Mouse (Mus musculus) myocyte (in vitro differentiated cells): ENCODE measurements around the gene Man1b1. TPM values are rescaled to one million over a fixed set of nuclear protein-coding genes. Genes with fewer than 3 reads are reported as not detected.
A peak's percentile ranks its signal among the peaks of the same experiment; 100 is the strongest.

Experiments
- H3K27me3 ChIP-seq: one replicate; pipeline ENCODE4 v1.6.1; 2011; ENCODE audit not compliant: control insufficient read depth, insufficient read depth, insufficient read length
- H3K36me3 ChIP-seq: one replicate; pipeline ENCODE4 v1.6.1; 2011; ENCODE audit not compliant: control insufficient read depth, insufficient read depth
- H3K4me2 ChIP-seq: one replicate; pipeline ENCODE4 v1.6.1; 2011; ENCODE audit warnings: low read depth, control low read depth
- H3K4me3 ChIP-seq: one replicate; pipeline ENCODE4 v1.5.1; 2011; ENCODE audit warnings: mild to moderate bottlenecking, control low read depth, moderate library complexity
- H3K79me2 ChIP-seq: one replicate; pipeline ENCODE4 v1.6.1; 2011; ENCODE audit not compliant: control insufficient read depth, insufficient read depth
- H3ac ChIP-seq: one replicate; pipeline ENCODE4 v1.6.1; 2011; ENCODE audit not compliant: control insufficient read depth, insufficient read length
- CEBPB ChIP-seq: IDR thresholded peaks from 2 replicates; pipeline ENCODE4 v1.6.1; 2011; ENCODE audit warnings: mild to moderate bottlenecking, moderate library complexity; ENCODE audit not compliant: poor library complexity, insufficient read depth, severe bottlenecking
- E2F4 ChIP-seq: IDR thresholded peaks from one replicate; pipeline ENCODE4 v1.6.1; 2011; ENCODE audit warnings: mild to moderate bottlenecking, control low read depth, moderate library complexity; ENCODE audit not compliant: insufficient read depth
- MAX ChIP-seq: IDR thresholded peaks from one replicate; pipeline ENCODE4 v1.6.1; 2011; ENCODE audit warnings: low read depth, mild to moderate bottlenecking, control low read depth
- MYOD1 ChIP-seq, 3 experiments: IDR thresholded peaks; one replicate each; pipeline ENCODE4 v1.6.1; 2011; ENCODE audit warnings: control low read depth in 2 of 3, low read depth in 2 of 3, mild to moderate bottlenecking in 2 of 3, moderate library complexity in 1 of 3; ENCODE audit not compliant: insufficient read length in 2 of 3, control insufficient read depth in 1 of 3
- MYOG ChIP-seq, 3 experiments: IDR thresholded peaks; one replicate each; pipeline ENCODE4 v1.6.1; 2011; ENCODE audit warnings: control low read depth in 2 of 3, low read depth in 2 of 3, mild to moderate bottlenecking in 2 of 3; ENCODE audit not compliant: insufficient read length in 2 of 3, control insufficient read depth in 1 of 3, insufficient read depth in 1 of 3
- POLR2A ChIP-seq: IDR thresholded peaks from one replicate; pipeline ENCODE4 v1.6.1; 2011; ENCODE audit warnings: low read depth, mild to moderate bottlenecking, control low read depth, moderate library complexity; ENCODE audit not compliant: insufficient read length
- POLR2AphosphoS2 ChIP-seq: IDR thresholded peaks from one replicate; pipeline ENCODE4 v1.6.1; 2011; ENCODE audit warnings: low read depth, control low read depth; ENCODE audit not compliant: insufficient read length
- REST ChIP-seq: IDR thresholded peaks from one replicate; pipeline ENCODE4 v1.6.1; 2011; ENCODE audit warnings: mild to moderate bottlenecking, control low read depth, moderate library complexity; ENCODE audit not compliant: insufficient read depth, insufficient read length
- SRF ChIP-seq: IDR thresholded peaks from one replicate; pipeline ENCODE4 v1.6.1; 2011; ENCODE audit warnings: low read depth; ENCODE audit not compliant: control insufficient read depth, insufficient read length
- TCF12 ChIP-seq: IDR thresholded peaks from one replicate; pipeline ENCODE4 v1.6.1; 2011; ENCODE audit warnings: mild to moderate bottlenecking, control low read depth; ENCODE audit not compliant: poor library complexity, insufficient read depth, severe bottlenecking
- TCF3 ChIP-seq: IDR thresholded peaks from one replicate; pipeline ENCODE4 v1.6.1; 2011; ENCODE audit warnings: low read depth, control low read depth; ENCODE audit not compliant: insufficient read length
- USF1 ChIP-seq: IDR thresholded peaks from one replicate; pipeline ENCODE4 v1.6.1; 2011; ENCODE audit warnings: low read depth, mild to moderate bottlenecking, control low read depth, moderate library complexity
- polyA plus RNA-seq: library from polyadenylated mRNA; unstranded; fragments of >200 nt; fragmentation: generic; extraction: Trizol; gene quantifications from one replicate; pipeline ENCODE4 v1.2.1, GENCODE M21; 2012; ENCODE audit warnings: missing spikeins

Man1b1 gene
- polyA plus RNA-seq, 1 experiment = 46.3 TPM

- H3K27me3 ChIP-seq = no peaks in the 10 kb centered on the region
- TF ChIP-seq POLR2A (no peak), MAX (no peak), USF1 (no peak), CEBPB (no peak), MYOG (IDR thresholded peaks at IDR 0.05; ENCODE audit: control insufficient read depth in 1 of 3, insufficient read depth in 1 of 3, insufficient read length in 2 of 3, low read depth in 2 of 3) (no peak), E2F4 (no peak), REST (no peak), SRF (no peak), TCF12 (no peak), MYOD1 (IDR thresholded peaks at IDR 0.05; ENCODE audit: control insufficient read depth in 1 of 3, insufficient read length in 2 of 3, low read depth in 2 of 3) (no peak), TCF3 (no peak), POLR2AphosphoS2 (no peak)
- H3K79me2 ChIP-seq = no peaks in the 10 kb centered on the region
- H3K36me3 ChIP-seq = peaks cover 3% of the 10 kb centered on the region
- no peak overlapping the region for H3ac ChIP-seq
- H3K4me3 ChIP-seq = no peak overlapping the region
- no peak overlapping the region for H3K4me2 ChIP-seq
Observed at GRCm38 (mm10) chr2:25359848-25360247, 27.7 kb downstream of the Man1b1 start.

GRCm38 (mm10) chr2:25363478-25364178, 31.5 kb downstream of the Man1b1 start:
- Histone ChIP-seq H3K4me3 (peak overlapping the region; percentile 43), H3K4me2 (peak overlapping the region; percentile 94), H3K79me2 (no peaks in the 10 kb centered on the region), H3ac (no peak overlapping the region), H3K36me3 (peaks cover 3% of the 10 kb centered on the region), H3K27me3 (no peaks in the 10 kb centered on the region)
- TF ChIP-seq USF1 = no peak
- TF ChIP-seq E2F4 = no peak
- TF ChIP-seq MYOG (IDR thresholded peaks at IDR 0.05; ENCODE audit: control insufficient read depth in 1 of 3, insufficient read depth in 1 of 3, insufficient read length in 2 of 3, low read depth in 2 of 3) = peak in 2 of 3 experiments; percentile 65 to 88
- TF ChIP-seq POLR2AphosphoS2 = no peak
- TF ChIP-seq TCF3 = peak; percentile 22
- no peak for TF ChIP-seq POLR2A
- peak in 2 of 3 experiments; percentile 51 to 88 for TF ChIP-seq MYOD1 (IDR thresholded peaks at IDR 0.05; ENCODE audit: control insufficient read depth in 1 of 3, insufficient read length in 2 of 3, low read depth in 2 of 3)
- no peak for TF ChIP-seq SRF
- TF ChIP-seq CEBPB = no peak
- no peak for TF ChIP-seq MAX
- TF ChIP-seq REST = no peak

GRCm38 (mm10) chr2:25364313-25364712, 32.2 kb downstream of the Man1b1 start:
- peak overlapping the region; percentile 94 for H3K4me2 ChIP-seq
- TF ChIP-seq TCF12 (no peak), TCF3 (no peak), USF1 (no peak), MYOG (IDR thresholded peaks at IDR 0.05; ENCODE audit: control insufficient read depth in 1 of 3, insufficient read depth in 1 of 3, insufficient read length in 2 of 3, low read depth in 2 of 3) (no peak), POLR2A (no peak), POLR2AphosphoS2 (no peak), REST (no peak)
- peak overlapping the region; percentile 43 for H3K4me3 ChIP-seq
- no peaks in the 10 kb centered on the region for H3K27me3 ChIP-seq
- H3ac ChIP-seq = no peak overlapping the region
- no peaks in the 10 kb centered on the region for H3K79me2 ChIP-seq
- H3K36me3 ChIP-seq = peaks cover 3% of the 10 kb centered on the region

- H3K4me3 ChIP-seq = peak overlapping the region; percentile 43
- peak overlapping the region; percentile 17 for H3ac ChIP-seq
- peak overlapping the region; percentile 94 for H3K4me2 ChIP-seq
- no peak for TF ChIP-seq E2F4
- no peak for TF ChIP-seq SRF
- no peak for TF ChIP-seq POLR2AphosphoS2
- no peak for TF ChIP-seq TCF3
- TF ChIP-seq REST = no peak
- TF ChIP-seq MYOD1 (IDR thresholded peaks at IDR 0.05; ENCODE audit: control insufficient read depth in 1 of 3, insufficient read length in 2 of 3, low read depth in 2 of 3) = no peak
- TF ChIP-seq CEBPB = no peak
- no peak for TF ChIP-seq USF1
- TF ChIP-seq MAX = no peak
- H3K36me3 ChIP-seq = peaks cover 3% of the 10 kb centered on the region
- H3K27me3 ChIP-seq = no peaks in the 10 kb centered on the region
- no peaks in the 10 kb centered on the region for H3K79me2 ChIP-seq
Observed at GRCm38 (mm10) chr2:25364761-25365090, 32.6 kb downstream of the Man1b1 start.
